Mouse (Mus musculus): ENCODE measurements around the gene Ndufb10. TPM values are rescaled to one million over a fixed set of nuclear protein-coding genes. Genes with fewer than 3 reads are reported as not detected.

Ndufb10 gene
- polyA plus RNA-seq, 1 experiment from 2014 or later, result 290 TPM

DNA sequence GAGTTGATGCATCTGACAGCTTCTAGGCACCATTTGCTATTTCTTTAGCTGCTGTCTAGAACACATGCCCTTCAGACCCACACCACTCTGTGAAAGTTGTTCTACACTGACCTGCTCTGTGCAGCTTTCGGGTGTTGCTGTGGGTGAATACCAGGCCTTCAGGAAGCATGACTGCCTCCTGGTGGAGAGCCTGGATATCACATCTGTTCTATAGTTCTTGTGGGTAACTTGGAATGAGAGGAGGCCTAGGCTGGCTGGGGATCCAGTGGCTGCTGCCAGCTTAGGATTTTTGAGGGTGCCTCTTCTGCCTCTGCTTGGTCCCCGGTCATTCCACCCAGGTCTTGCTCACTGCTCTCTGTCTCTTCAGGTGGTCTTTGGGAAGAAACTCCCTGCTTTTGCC is 48.1 kb downstream of the Ndufb10 start:
- no peak overlapping the region for H3K4me2 ChIP-seq
- ATAC-seq (ENCODE audit: low FRiP score, low read depth), result no peak
- H3K9ac ChIP-seq, result no peak overlapping the region
- H3K4me1 ChIP-seq (replicated peaks), result peaks cover 18% of the 10 kb centered on the region
- 61% methylated on average over 2 of the region's 2 CpGs for WGBS
- H3K4me3 ChIP-seq, result no peak overlapping the region
- H3K27me3 ChIP-seq, result no peaks in the 10 kb centered on the region
- peaks cover 40% of the 10 kb centered on the region for H3K36me3 ChIP-seq
- H3K9me3 ChIP-seq, result no peaks in the 10 kb centered on the region
- H3K27ac ChIP-seq (replicated peaks), result no peak overlapping the region

- Histone ChIP-seq H3K4me1 (replicated peaks) (peaks cover 28% of the 10 kb centered on the region), H3K27ac (replicated peaks) (no peak overlapping the region), H3K4me2 (no peak overlapping the region), H3K36me3 (peaks cover 28% of the 10 kb centered on the region), H3K9me3 (no peaks in the 10 kb centered on the region), H3K9ac (no peak overlapping the region), H3K4me3 (no peak overlapping the region), H3K27me3 (no peaks in the 10 kb centered on the region)
- 87% methylated on average over 7 of the region's 7 CpGs for WGBS
- no peak for ATAC-seq (ENCODE audit: low FRiP score, low read depth)
Measured at GRCm38 (mm10) chr17:24674277-24674676, 50.0 kb downstream of the Ndufb10 start.

DNA sequence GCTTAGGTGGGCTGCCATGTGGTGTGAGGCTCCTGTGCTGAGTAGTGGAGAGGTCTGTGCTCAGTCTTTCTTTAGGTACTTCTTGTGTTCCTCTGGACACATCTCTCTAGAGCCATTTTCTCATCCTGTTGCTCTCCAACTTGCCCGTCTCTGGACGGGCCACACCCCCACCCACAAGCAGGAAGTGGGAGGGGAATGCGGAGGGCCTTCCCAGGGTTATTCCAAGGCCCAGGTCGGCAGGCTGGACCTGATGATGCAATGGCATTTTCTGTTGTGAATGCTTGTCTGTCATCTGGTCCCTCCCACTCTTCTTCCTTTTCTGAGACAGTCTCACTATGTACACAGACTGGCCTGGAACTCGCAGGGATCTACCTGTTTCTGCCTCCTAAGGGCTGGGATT is 52.1 kb downstream of the Ndufb10 start:
- Histone ChIP-seq H3K27ac (replicated peaks) (no peak overlapping the region), H3K9me3 (no peaks in the 10 kb centered on the region), H3K4me3 (no peak overlapping the region), H3K9ac (no peak overlapping the region), H3K4me1 (replicated peaks) (peaks cover 36% of the 10 kb centered on the region), H3K4me2 (peak overlapping the region; percentile 5; the same call in 1 of the 2 replicates), H3K36me3 (0 out of 2 replicates have a peak, but pooled peaks cover 8% of the 10 kb centered on the region), H3K27me3 (no peaks in the 10 kb centered on the region)
- no peak for ATAC-seq (ENCODE audit: low FRiP score, low read depth)
- WGBS, result 32% methylated on average over 5 of the region's 5 CpGs

Other genes starting within 250 kb of the Ndufb10 start
- gene Mlst8, start 245.4 kb downstream of the Ndufb10 start, polyA plus RNA-seq (2015; fragmentation: Nextera tagmentation; extraction: Ambion mirVana), result 35.4 and 36.0 TPM in 2 replicates
- 51.4 and 55.0 TPM in 2 replicates for gene Caskin1, start 235.9 kb downstream of the Ndufb10 start, polyA plus RNA-seq (2015; fragmentation: Nextera tagmentation; extraction: Ambion mirVana)
- gene Traf7, start 196.5 kb downstream of the Ndufb10 start, polyA plus RNA-seq (2015; fragmentation: Nextera tagmentation; extraction: Ambion mirVana), result 88.7 and 91.0 TPM in 2 replicates
- gene Rab26, start 190.3 kb downstream of the Ndufb10 start, polyA plus RNA-seq (2015; fragmentation: Nextera tagmentation; extraction: Ambion mirVana), result 6.3 and 8.2 TPM in 2 replicates
- gene Pkd1, start 174.6 kb downstream of the Ndufb10 start, polyA plus RNA-seq (2015; fragmentation: Nextera tagmentation; extraction: Ambion mirVana), result 22.6 and 30.3 TPM in 2 replicates
- 71.7 and 81.0 TPM in 2 replicates for gene Tsc2, start 91.8 kb downstream of the Ndufb10 start, polyA plus RNA-seq (2015; fragmentation: Nextera tagmentation; extraction: Ambion mirVana)
- 11.4 and 11.6 TPM in 2 replicates for gene Nthl1, start 91.8 kb downstream of the Ndufb10 start, polyA plus RNA-seq (2015; fragmentation: Nextera tagmentation; extraction: Ambion mirVana)
- gene Slc9a3r2, start 74.2 kb downstream of the Ndufb10 start, polyA plus RNA-seq (2015; fragmentation: Nextera tagmentation; extraction: Ambion mirVana), result 55.5 and 57.0 TPM in 2 replicates
- 0.31 and 0.54 TPM in 2 replicates for gene Npw, start 66.0 kb downstream of the Ndufb10 start, polyA plus RNA-seq (2015; fragmentation: Nextera tagmentation; extraction: Ambion mirVana)
- gene Zfp598, start 54.8 kb downstream of the Ndufb10 start, polyA plus RNA-seq (2015; fragmentation: Nextera tagmentation; extraction: Ambion mirVana), result 20.6 and 24.5 TPM in 2 replicates
- gene Syngr3, start 34.5 kb downstream of the Ndufb10 start, polyA plus RNA-seq (2015; fragmentation: Nextera tagmentation; extraction: Ambion mirVana), result 234 and 241 TPM in 2 replicates
- gene Gfer, start 28.3 kb downstream of the Ndufb10 start, polyA plus RNA-seq (2015; fragmentation: Nextera tagmentation; extraction: Ambion mirVana), result 36.5 and 36.6 TPM in 2 replicates
- gene Noxo1, start 28.2 kb downstream of the Ndufb10 start, polyA plus RNA-seq (2015; fragmentation: Nextera tagmentation; extraction: Ambion mirVana), result 1.5 and 2.3 TPM in 2 replicates
- 64.2 and 64.9 TPM in 2 replicates for gene Tbl3, start 16.8 kb downstream of the Ndufb10 start, polyA plus RNA-seq (2015; fragmentation: Nextera tagmentation; extraction: Ambion mirVana)
- not detected in 2 replicates for gene Rnf151, start 6.4 kb downstream of the Ndufb10 start, polyA plus RNA-seq (2015; fragmentation: Nextera tagmentation; extraction: Ambion mirVana)
- gene Rps2, start 6.4 kb downstream of the Ndufb10 start, polyA plus RNA-seq (2015; fragmentation: Nextera tagmentation; extraction: Ambion mirVana), result 753 and 774 TPM in 2 replicates
- 0.22 TPM in 1 of 2 replicates, not detected in the other for gene Rpl3l, start 3.3 kb upstream of the Ndufb10 start, polyA plus RNA-seq (2015; fragmentation: Nextera tagmentation; extraction: Ambion mirVana)
- 19.4 and 20.8 TPM in 2 replicates for gene Msrb1, start 12.2 kb upstream of the Ndufb10 start, polyA plus RNA-seq (2015; fragmentation: Nextera tagmentation; extraction: Ambion mirVana)
- 0.30 and 0.33 TPM in 2 replicates for gene Hs3st6, start 28.5 kb upstream of the Ndufb10 start, polyA plus RNA-seq (2015; fragmentation: Nextera tagmentation; extraction: Ambion mirVana)
- gene Meiob, start 79.8 kb upstream of the Ndufb10 start, polyA plus RNA-seq (2015; fragmentation: Nextera tagmentation; extraction: Ambion mirVana), result not detected in 2 replicates
- 71.8 and 72.1 TPM in 2 replicates for gene Hagh, start 115.7 kb upstream of the Ndufb10 start, polyA plus RNA-seq (2015; fragmentation: Nextera tagmentation; extraction: Ambion mirVana)
- 20.5 and 20.7 TPM in 2 replicates for gene Fahd1, start 125.9 kb upstream of the Ndufb10 start, polyA plus RNA-seq (2015; fragmentation: Nextera tagmentation; extraction: Ambion mirVana)
- 0.12 and 0.24 TPM in 2 replicates for gene Igfals, start 141.5 kb upstream of the Ndufb10 start, polyA plus RNA-seq (2015; fragmentation: Nextera tagmentation; extraction: Ambion mirVana)
- 62.7 and 65.2 TPM in 2 replicates for gene Nubp2, start 161.9 kb upstream of the Ndufb10 start, polyA plus RNA-seq (2015; fragmentation: Nextera tagmentation; extraction: Ambion mirVana)
- 78.5 and 87.6 TPM in 2 replicates for gene Spsb3, start 162.2 kb upstream of the Ndufb10 start, polyA plus RNA-seq (2015; fragmentation: Nextera tagmentation; extraction: Ambion mirVana)
- gene Eme2, start 170.6 kb upstream of the Ndufb10 start, polyA plus RNA-seq (2015; fragmentation: Nextera tagmentation; extraction: Ambion mirVana), result 27.0 and 30.5 TPM in 2 replicates
- gene Mrps34, start 170.6 kb upstream of the Ndufb10 start, polyA plus RNA-seq (2015; fragmentation: Nextera tagmentation; extraction: Ambion mirVana), result 80.1 and 82.3 TPM in 2 replicates
- 81.6 and 85.5 TPM in 2 replicates for gene Nme3, start 172.0 kb upstream of the Ndufb10 start, polyA plus RNA-seq (2015; fragmentation: Nextera tagmentation; extraction: Ambion mirVana)
- 92.2 and 101 TPM in 2 replicates for gene Mapk8ip3, start 212.5 kb upstream of the Ndufb10 start, polyA plus RNA-seq (2015; fragmentation: Nextera tagmentation; extraction: Ambion mirVana)
- gene Jpt2, start 236.2 kb upstream of the Ndufb10 start, polyA plus RNA-seq (2015; fragmentation: Nextera tagmentation; extraction: Ambion mirVana), result 101 and 112 TPM in 2 replicates

Data from hindbrain, embryonic 15.5 days (tissue).